Comparison of ENCODE assay signal across 9 mouse cellular contexts in the genomic region with DNA sequence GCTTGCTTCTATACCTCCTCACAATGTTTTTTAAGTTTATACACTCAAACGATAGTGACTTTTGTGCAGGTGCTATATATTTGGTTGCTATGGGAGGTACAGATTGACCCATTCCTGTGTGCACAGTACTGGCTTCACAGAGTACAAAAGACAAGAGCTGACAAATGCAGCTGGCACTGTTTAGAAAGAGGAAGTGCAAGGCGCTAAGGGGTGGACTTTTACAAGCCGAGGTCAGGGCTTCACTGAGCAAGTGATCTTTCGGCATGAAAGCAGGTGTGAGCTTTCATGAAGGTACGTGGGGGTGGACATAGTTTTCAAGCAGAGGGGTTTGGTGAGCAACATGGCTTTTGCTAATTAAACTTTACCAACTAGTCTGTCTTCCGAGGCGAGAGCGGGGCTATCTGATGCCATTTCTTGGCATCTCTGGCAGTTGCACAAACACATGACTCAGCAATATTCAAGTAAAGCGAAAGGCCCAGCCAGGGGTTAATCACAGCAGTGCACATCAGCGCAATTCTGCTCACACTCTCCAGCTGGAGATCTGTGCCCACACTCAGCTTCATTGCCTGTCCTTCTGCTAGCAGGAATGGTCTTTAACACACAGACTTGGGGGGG. TPM values are rescaled to one million over a fixed set of nuclear protein-coding genes. Genes with fewer than 3 reads are reported as not detected.
A peak's percentile ranks its signal among the peaks of the same experiment; 100 is the strongest.
DNase-seq lines count a peak whose midpoint lies in the region; ATAC-seq and TF ChIP-seq lines count a peak whose summit lies in the region.
"Had no signal": no experiment of that assay in that cellular context is flagged by ENCODE, and none has a peak within 500 bp of the region (broad histone marks: within the 10 kb centered on the region; RNA-seq: fewer than 3 reads in every experiment).

No protein-coding gene starts in this region.

- no peaks in the 10 kb centered on the region for H3K9me3 ChIP-seq in MEL (replicated peaks; ENCODE audit: insufficient read depth, low read length)
- no peaks in the 10 kb centered on the region for H3K9me3 ChIP-seq in kidney, embryonic 16.5 days (ENCODE audit: low read length)

- 23% methylated on average over 10 of the region's 10 CpGs for WGBS in kidney, embryonic 16.5 days

- 0 out of 2 replicates have a peak, but pooled peaks have one; percentile 27 for ATAC-seq in kidney, embryonic 16.5 days (ENCODE audit: low FRiP score, low TSS enrichment)
- ATAC-seq in monocyte, adult 5-6 weeks (replicated peaks; ENCODE audit: insufficient number of reproducible peaks, low FRiP score, low TSS enrichment, poor library complexity, severe bottlenecking), result peak; percentile 71
- ATAC-seq: Patski had no signal

- H3K27me3 ChIP-seq in MEL (ENCODE audit: control insufficient read depth in 1 of 2, insufficient read depth in 2 of 2, low read length in 2 of 2), result peaks cover 0 to 2% of the 10 kb centered on the region in 2 experiments; a peak in 1 of 4 replicates
- peaks cover 3% of the 10 kb centered on the region; the same call in 1 of the 2 replicates for H3K27me3 ChIP-seq in kidney, embryonic 16.5 days (ENCODE audit: insufficient read depth, low read length)
- H3K27me3 ChIP-seq: Patski had no signal

- H3K4me2 ChIP-seq in kidney, embryonic 16.5 days (replicated peaks; ENCODE audit: low read depth, low read length), result peak overlapping the region; percentile 27

- TF ChIP-seq EP300 in MEL (IDR thresholded peaks at IDR 0.05; ENCODE audit: low read depth in 1 of 2, low read length in 2 of 2), result peak in 1 of 2 experiments; percentile 14; a peak in 2 of 4 replicates

- TF ChIP-seq CTCF in MEL (IDR thresholded peaks at IDR 0.05 in 2 of 3, conservative IDR thresholded peaks at IDR 0.05 in 1 of 3; ENCODE audit: control insufficient read depth in 1 of 3, insufficient read depth in 1 of 3, low read depth in 2 of 3, low read length in 3 of 3, poor library complexity in 1 of 3, severe bottlenecking in 1 of 3), result no peak

- TF ChIP-seq POLR2A in MEL (IDR thresholded peaks at IDR 0.05; ENCODE audit: control insufficient read depth in 1 of 2, insufficient read depth in 1 of 2, low read depth in 1 of 2, low read length in 2 of 2, poor library complexity in 1 of 2), result no peak

- no peak overlapping the region for H3K9ac ChIP-seq in MEL (ENCODE audit: control insufficient read depth, low read depth, low read length, poor library complexity, severe bottlenecking)
- H3K9ac ChIP-seq in kidney, embryonic 16.5 days (replicated peaks; ENCODE audit: low read length), result no peak overlapping the region

- peaks cover 0 to 9% of the 10 kb centered on the region in 2 experiments; a peak in 1 of 4 replicates for H3K4me1 ChIP-seq in MEL (ENCODE audit: control insufficient read depth in 1 of 2, insufficient read depth in 2 of 2, low read length in 2 of 2)
- H3K4me1 ChIP-seq in kidney, embryonic 16.5 days (ENCODE audit: insufficient read depth, low read length), result peaks cover 12% of the 10 kb centered on the region; the same call in 1 of the 2 replicates

- no peaks in the 10 kb centered on the region for H3K79me2 ChIP-seq in MEL (ENCODE audit: control insufficient read depth, insufficient read depth, low read length, poor library complexity)

- H3K4me3 ChIP-seq in MEL (ENCODE audit: control insufficient read depth in 1 of 2, insufficient read depth in 1 of 2, low read depth in 2 of 2, low read length in 2 of 2), result peak overlapping the region; percentile 25 to 58
- no peak overlapping the region for H3K4me3 ChIP-seq in kidney, embryonic 16.5 days (ENCODE audit: low read length)

- peak; percentile 33 to 48 for DNase-seq in heart, adult 18-20 months
- DNase-seq in heart, adult 8-10 months (ENCODE audit: low spot score), result no peak
- peak; percentile 69 for DNase-seq in MEL (ENCODE audit: low read depth, low spot score)
- no peak for DNase-seq in urinary bladder, postnatal 14 days (ENCODE audit: low spot score)
- no peak for DNase-seq in cerebellum, postnatal 25 days
- DNase-seq in neural tube, embryonic 10.5 days (ENCODE audit: extremely low spot score, low spot score), result no peak

- TF ChIP-seq RAD21 in MEL (IDR thresholded peaks at IDR 0.05; ENCODE audit: low read depth, low read length), result no peak

- no peak overlapping the region for H3K27ac ChIP-seq in MEL (ENCODE audit: control insufficient read depth, low read depth, low read length)
- H3K27ac ChIP-seq in kidney, embryonic 16.5 days (ENCODE audit: low read length), result no peak overlapping the region

- H3K36me3 ChIP-seq in MEL (ENCODE audit: control insufficient read depth in 1 of 2, insufficient read depth in 2 of 2, low read length in 2 of 2), result no peaks in the 10 kb centered on the region
- H3K36me3 ChIP-seq in kidney, embryonic 16.5 days (ENCODE audit: insufficient read depth, low read length), result no peaks in the 10 kb centered on the region

TF ChIP-seq in MEL, 35 proteins besides CTCF, POLR2A, EP300 and RAD21:
- TF ChIP-seq ETS1 (IDR thresholded peaks at IDR 0.05; ENCODE audit: low read depth, low read length), result 0 out of 2 replicates have a peak, but pooled peaks have one; percentile 35
- no peak for TF ChIP-seq NRF1 (IDR thresholded peaks at IDR 0.05; ENCODE audit: insufficient read depth, low read depth, low read length, poor library complexity, severe bottlenecking)
- no peak for TF ChIP-seq SMC3 (IDR thresholded peaks at IDR 0.05; ENCODE audit: low read depth, low read length)
- no peak for TF ChIP-seq BHLHE40 (IDR thresholded peaks at IDR 0.05; ENCODE audit: borderline replicate concordance, low read depth, low read length)
- peak; percentile 93 for TF ChIP-seq MAFK (IDR thresholded peaks at IDR 0.05; ENCODE audit: borderline replicate concordance, low read depth, low read length)
- TF ChIP-seq GABPA (IDR thresholded peaks at IDR 0.05; ENCODE audit: low read depth, low read length), result peak; percentile 57; the same call in 1 of the 2 replicates
- no peak for TF ChIP-seq RCOR1 (IDR thresholded peaks at IDR 0.05; ENCODE audit: low read depth, low read length)
TF ChIP-seq in MEL: peak in this region for 3.

RNA-seq across cellular contexts. Expression of gene Arntl, which starts 10.0 kb away (rescaled TPM):
- 10 to 100 TPM; 18.5 to 22.6 TPM for total RNA-seq in heart, adult 18-20 months (2021)
- 1 to 10 TPM; 2.6 to 8.9 (median 3.5) TPM for total RNA-seq in heart, adult 8-10 months (2022)
- total RNA-seq in MEL (2012; rRNA removed), result 2.0 and 3.7 TPM in 2 replicates
- 1 to 10 TPM in 1 of 2 experiments, not detected in 1; 4.5 TPM for polyA plus RNA-seq in MEL (2012; ENCODE audit: insufficient read depth in 1 of 2, insufficient read length in 2 of 2, low read depth in 1 of 2, low replicate concordance in 2 of 2, missing spikeins in 1 of 2)
- 9.7 and 10.5 TPM in 2 replicates for polyA plus RNA-seq in kidney, embryonic 16.5 days (2015; fragmentation: Nextera tagmentation; extraction: Ambion mirVana)
- total RNA-seq in monocyte, adult 5-6 weeks (2017), result 15.8 to 26.0 TPM (median 17.3 TPM) in 3 replicates

Comparison
In these comparisons a context has a peak if more than half of its experiments do, and no peak if none do; other contexts are left out.
1. DNase-seq: peak in heart, adult 18-20 months (2 of 2) and MEL (single experiment); none in heart, adult 8-10 months (single experiment), urinary bladder, postnatal 14 days (single experiment), cerebellum, postnatal 25 days (0 of 2) and neural tube, embryonic 10.5 days (single experiment).